Mouse (Mus musculus): ENCODE measurements at regions not wholly inside any gene's neighbourhood (a gene's known extent, or its start where the extent isn't known, plus 50 kb on each side); places are given as distances from the start of the nearest gene placed in this dataset.

- H3K9ac ChIP-seq (replicated peaks), result no peak overlapping the region
- H3K4me2 ChIP-seq (replicated peaks), result no peak overlapping the region
- H3K4me1 ChIP-seq, result 0 out of 2 replicates have a peak, but pooled peaks cover 3% of the 10 kb centered on the region
- no peak overlapping the region for H3K4me3 ChIP-seq
- no peak overlapping the region for H3K27ac ChIP-seq (replicated peaks)
- no peaks in the 10 kb centered on the region for H3K27me3 ChIP-seq
- 89% methylated on average over 5 of the region's 5 CpGs for WGBS
- H3K36me3 ChIP-seq, result no peaks in the 10 kb centered on the region
- 0 out of 2 replicates have a peak, but pooled peaks cover 2% of the 10 kb centered on the region for H3K9me3 ChIP-seq
- no peak for ATAC-seq (replicated peaks)
Measured at GRCm38 (mm10) chr4:131322323-131322722, 378.1 kb downstream of the Matn1 start.

- H3K4me2 ChIP-seq (replicated peaks), result no peak overlapping the region
- WGBS, result 52% methylated on average over 3 of the region's 3 CpGs
- H3K27me3 ChIP-seq, result no peaks in the 10 kb centered on the region
- H3K27ac ChIP-seq (replicated peaks), result peak overlapping the region; percentile 67
- no peak for ATAC-seq (replicated peaks)
- no peaks in the 10 kb centered on the region for H3K36me3 ChIP-seq
- no peak overlapping the region for H3K9ac ChIP-seq (replicated peaks)
- H3K4me3 ChIP-seq, result no peak overlapping the region
- peaks cover 3% of the 10 kb centered on the region; the same call in 1 of the 2 replicates for H3K4me1 ChIP-seq
- 0 out of 2 replicates have a peak, but pooled peaks cover 2% of the 10 kb centered on the region for H3K9me3 ChIP-seq
Measured at GRCm38 (mm10) chr4:131324486-131324885, 380.3 kb downstream of the Matn1 start.

GRCm38 (mm10) chr4:131325200-131325599 is 381.0 kb downstream of the Matn1 start:
- 77% methylated on average over 11 of the region's 11 CpGs for WGBS
- Histone ChIP-seq H3K9ac (replicated peaks) (no peak overlapping the region), H3K4me1 (peaks cover 3% of the 10 kb centered on the region; the same call in 1 of the 2 replicates), H3K9me3 (0 out of 2 replicates have a peak, but pooled peaks cover 2% of the 10 kb centered on the region), H3K36me3 (no peaks in the 10 kb centered on the region), H3K4me2 (replicated peaks) (no peak overlapping the region), H3K4me3 (no peak overlapping the region), H3K27ac (replicated peaks) (peak overlapping the region; percentile 67), H3K27me3 (no peaks in the 10 kb centered on the region)
- no peak; the same call in 1 of the 2 replicates for ATAC-seq (replicated peaks)

- Histone ChIP-seq H3K27me3 (no peaks in the 10 kb centered on the region), H3K4me2 (replicated peaks) (no peak overlapping the region), H3K9me3 (0 out of 2 replicates have a peak, but pooled peaks cover 2% of the 10 kb centered on the region), H3K4me1 (peaks cover 3% of the 10 kb centered on the region; the same call in 1 of the 2 replicates), H3K9ac (replicated peaks) (no peak overlapping the region), H3K27ac (replicated peaks) (peak overlapping the region; percentile 67), H3K4me3 (no peak overlapping the region), H3K36me3 (no peaks in the 10 kb centered on the region)
- WGBS, result 86% methylated on average over 3 of the region's 3 CpGs
- ATAC-seq (replicated peaks), result no peak
Measured at GRCm38 (mm10) chr4:131325609-131326008, 381.4 kb downstream of the Matn1 start.

- H3K9ac ChIP-seq (replicated peaks), result no peak overlapping the region
- no peaks in the 10 kb centered on the region for H3K9me3 ChIP-seq
- H3K36me3 ChIP-seq, result no peaks in the 10 kb centered on the region
- no peak overlapping the region for H3K4me3 ChIP-seq
- WGBS, result 56% methylated on average over 5 of the region's 5 CpGs
- no peak overlapping the region for H3K4me2 ChIP-seq (replicated peaks)
- H3K27ac ChIP-seq (replicated peaks), result no peak overlapping the region
- no peaks in the 10 kb centered on the region for H3K27me3 ChIP-seq
- peaks cover 3% of the 10 kb centered on the region; the same call in 1 of the 2 replicates for H3K4me1 ChIP-seq
- ATAC-seq (replicated peaks), result 0 out of 2 replicates have a peak, but pooled peaks have one; percentile 26
Measured at GRCm38 (mm10) chr4:131329398-131329797, 385.2 kb downstream of the Matn1 start.

GRCm38 (mm10) chr4:131331646-131332045 is 387.5 kb downstream of the Matn1 start:
- H3K9me3 ChIP-seq, result no peaks in the 10 kb centered on the region
- no peak overlapping the region for H3K27ac ChIP-seq (replicated peaks)
- H3K36me3 ChIP-seq, result no peaks in the 10 kb centered on the region
- no peak overlapping the region for H3K4me2 ChIP-seq (replicated peaks)
- ATAC-seq (replicated peaks), result no peak
- WGBS, result 93% methylated on average over 4 of the region's 4 CpGs
- H3K9ac ChIP-seq (replicated peaks), result no peak overlapping the region
- no peaks in the 10 kb centered on the region; the same call in 1 of the 2 replicates for H3K4me1 ChIP-seq
- no peak overlapping the region for H3K4me3 ChIP-seq
- no peaks in the 10 kb centered on the region for H3K27me3 ChIP-seq

GRCm38 (mm10) chr4:131336801-131337200 is 392.6 kb downstream of the Matn1 start:
- H3K27me3 ChIP-seq, result no peaks in the 10 kb centered on the region
- no peak for ATAC-seq (replicated peaks)
- H3K36me3 ChIP-seq, result no peaks in the 10 kb centered on the region
- H3K4me2 ChIP-seq (replicated peaks), result no peak overlapping the region
- H3K9ac ChIP-seq (replicated peaks), result no peak overlapping the region
- no peaks in the 10 kb centered on the region for H3K9me3 ChIP-seq
- H3K4me1 ChIP-seq, result peaks cover 9% of the 10 kb centered on the region
- no peak overlapping the region for H3K4me3 ChIP-seq
- no peak overlapping the region for H3K27ac ChIP-seq (replicated peaks)
- WGBS, result 82% methylated on average over 3 of the region's 3 CpGs

- Histone ChIP-seq H3K27ac (replicated peaks) (no peak overlapping the region), H3K4me2 (replicated peaks) (no peak overlapping the region), H3K9ac (replicated peaks) (no peak overlapping the region), H3K9me3 (no peaks in the 10 kb centered on the region), H3K36me3 (no peaks in the 10 kb centered on the region), H3K4me1 (peaks cover 9% of the 10 kb centered on the region), H3K4me3 (no peak overlapping the region), H3K27me3 (no peaks in the 10 kb centered on the region)
- 17% methylated on average over 9 of the region's 9 CpGs for WGBS
- ATAC-seq (replicated peaks), result no peak
Measured at GRCm38 (mm10) chr4:131340993-131341695, 397.0 kb downstream of the Matn1 start.

- Histone ChIP-seq H3K9ac (replicated peaks) (no peak overlapping the region), H3K4me1 (peaks cover 10% of the 10 kb centered on the region), H3K9me3 (no peaks in the 10 kb centered on the region), H3K27me3 (no peaks in the 10 kb centered on the region), H3K27ac (replicated peaks) (no peak overlapping the region), H3K36me3 (no peaks in the 10 kb centered on the region), H3K4me3 (no peak overlapping the region), H3K4me2 (replicated peaks) (no peak overlapping the region)
- no peak for ATAC-seq (replicated peaks)
- WGBS, result 51% methylated on average over 3 of the region's 3 CpGs
Measured at GRCm38 (mm10) chr4:131346727-131347126, 402.5 kb downstream of the Matn1 start.

- Histone ChIP-seq H3K27ac (replicated peaks) (peak overlapping the region; percentile 40; the same call in 1 of the 2 replicates), H3K4me2 (replicated peaks) (no peak overlapping the region), H3K9ac (replicated peaks) (no peak overlapping the region), H3K4me1 (peaks cover 10% of the 10 kb centered on the region), H3K4me3 (no peak overlapping the region), H3K9me3 (no peaks in the 10 kb centered on the region), H3K36me3 (no peaks in the 10 kb centered on the region), H3K27me3 (no peaks in the 10 kb centered on the region)
- WGBS, result 22% methylated on average over 7 of the region's 7 CpGs
- no peak for ATAC-seq (replicated peaks)
Measured at GRCm38 (mm10) chr4:131350268-131350667, 406.1 kb downstream of the Matn1 start.

GRCm38 (mm10) chr4:131354908-131355307 is 410.7 kb downstream of the Matn1 start:
- no peaks in the 10 kb centered on the region for H3K36me3 ChIP-seq
- WGBS, result 99% methylated on average over 3 of the region's 3 CpGs
- no peaks in the 10 kb centered on the region for H3K27me3 ChIP-seq
- no peaks in the 10 kb centered on the region for H3K9me3 ChIP-seq
- H3K27ac ChIP-seq (replicated peaks), result no peak overlapping the region
- peaks cover 3% of the 10 kb centered on the region; the same call in 1 of the 2 replicates for H3K4me1 ChIP-seq
- no peak overlapping the region for H3K4me2 ChIP-seq (replicated peaks)
- no peak overlapping the region for H3K9ac ChIP-seq (replicated peaks)
- ATAC-seq (replicated peaks), result no peak
- no peak overlapping the region for H3K4me3 ChIP-seq

- no peak for ATAC-seq (replicated peaks)
Measured at GRCm38 (mm10) chr4:131355526-131355991, 411.4 kb downstream of the Matn1 start.

More at GRCm38 (mm10) chr4:131355526-131355991, 411.4 kb downstream of the Matn1 start:
- no peak overlapping the region for H3K4me3 ChIP-seq
- 88% methylated on average over 12 of the region's 12 CpGs for WGBS
- no peak overlapping the region for H3K27ac ChIP-seq (replicated peaks)
- H3K36me3 ChIP-seq, result no peaks in the 10 kb centered on the region
- no peaks in the 10 kb centered on the region for H3K9me3 ChIP-seq
- H3K27me3 ChIP-seq, result no peaks in the 10 kb centered on the region
- no peaks in the 10 kb centered on the region for H3K4me1 ChIP-seq
- H3K9ac ChIP-seq (replicated peaks), result no peak overlapping the region
- H3K4me2 ChIP-seq (replicated peaks), result no peak overlapping the region
